Mouse (Mus musculus): ENCODE measurements around the gene Gm16867.
"Not testable (repeated sequence)": the region's sequence is repeated elsewhere in the genome, so short reads cannot be mapped to it uniquely, and the experiment has no call there.

Gene Gm16867

GRCm38 (mm10) chr14:69503174-69503573 is at the start of gene Gm16867:
Gene Gm16867 (minus strand): TSS chr14:69503362.
- not testable (repeated sequence) for DNase-seq (ENCODE audit: low read depth, low spot score)

- DNase-seq (ENCODE audit: low read depth, low spot score): not testable (repeated sequence)
Measured at GRCm38 (mm10) chr14:69547310-69547709, 44.1 kb upstream of the Gm16867 start.

- DNase-seq (ENCODE audit: low read depth, low spot score): not testable (repeated sequence)
Measured at GRCm38 (mm10) chr14:69545052-69545451, 41.9 kb upstream of the Gm16867 start.

- not testable (repeated sequence) for DNase-seq (ENCODE audit: low read depth, low spot score)
Measured at GRCm38 (mm10) chr14:69544033-69544432, 40.9 kb upstream of the Gm16867 start.

- not testable (repeated sequence) for DNase-seq (ENCODE audit: low read depth, low spot score)
Measured at GRCm38 (mm10) chr14:69542695-69543094, 39.5 kb upstream of the Gm16867 start.

GRCm38 (mm10) chr14:69540113-69540512 is 37.0 kb upstream of the Gm16867 start:
- DNase-seq (ENCODE audit: low read depth, low spot score): not testable (repeated sequence)

GRCm38 (mm10) chr14:69536539-69536938 is 33.4 kb upstream of the Gm16867 start:
- DNase-seq (ENCODE audit: low read depth, low spot score): not testable (repeated sequence)

GRCm38 (mm10) chr14:69526202-69526601 is 23.0 kb upstream of the Gm16867 start:
- DNase-seq (ENCODE audit: low read depth, low spot score): not testable (repeated sequence)

- DNase-seq (ENCODE audit: low read depth, low spot score): not testable (repeated sequence)
Measured at GRCm38 (mm10) chr14:69523001-69523400, 19.8 kb upstream of the Gm16867 start.

GRCm38 (mm10) chr14:69520810-69521209 is 17.6 kb upstream of the Gm16867 start:
- not testable (repeated sequence) for DNase-seq (ENCODE audit: low read depth, low spot score)

- DNase-seq (ENCODE audit: low read depth, low spot score): not testable (repeated sequence)
Measured at GRCm38 (mm10) chr14:69512449-69512848, 9.3 kb upstream of the Gm16867 start, which contains the start of gene Gm27179. Gene Gm27179 (minus strand): TSS chr14:69512549.

- DNase-seq (ENCODE audit: low read depth, low spot score): not testable (repeated sequence)
Measured at GRCm38 (mm10) chr14:69507000-69507399, 3.8 kb upstream of the Gm16867 start.

- not testable (repeated sequence) for DNase-seq (ENCODE audit: low read depth, low spot score)
Measured at GRCm38 (mm10) chr14:69502440-69503150, 567 bp downstream of the Gm16867 start.

GRCm38 (mm10) chr14:69496259-69496658 is 6.9 kb downstream of the Gm16867 start:
- DNase-seq (ENCODE audit: low read depth, low spot score): not testable (repeated sequence)

GRCm38 (mm10) chr14:69494946-69495345 is 8.2 kb downstream of the Gm16867 start:
- DNase-seq (ENCODE audit: low read depth, low spot score): not testable (repeated sequence)

GRCm38 (mm10) chr14:69494522-69494921 is 8.6 kb downstream of the Gm16867 start:
- not testable (repeated sequence) for DNase-seq (ENCODE audit: low read depth, low spot score)

- not testable (repeated sequence) for DNase-seq (ENCODE audit: low read depth, low spot score)
Measured at GRCm38 (mm10) chr14:69488001-69488400, 15.2 kb downstream of the Gm16867 start.

- DNase-seq (ENCODE audit: low read depth, low spot score): not testable (repeated sequence)
Measured at GRCm38 (mm10) chr14:69485466-69486135, 17.6 kb downstream of the Gm16867 start.

GRCm38 (mm10) chr14:69473941-69474646 is 29.1 kb downstream of the Gm16867 start:
- DNase-seq (ENCODE audit: low read depth, low spot score): not testable (repeated sequence)

- DNase-seq (ENCODE audit: low read depth, low spot score): not testable (repeated sequence)
Measured at GRCm38 (mm10) chr14:69473322-69473721, 29.8 kb downstream of the Gm16867 start.

- not testable (repeated sequence) for DNase-seq (ENCODE audit: low read depth, low spot score)
Measured at GRCm38 (mm10) chr14:69470122-69470708, 32.9 kb downstream of the Gm16867 start.

Data from WW6 (cell line).